Mouse (Mus musculus) MEL (cell line): ENCODE results near the gene Spire2.

Experiments
- CTCF ChIP-seq, 3 experiments: IDR thresholded peaks in 2 of 3; conservative IDR thresholded peaks in 1 of 3; 2 replicates each; pipeline ENCODE4 v1.5.1; 2011 to 2012; ENCODE audit warnings: low read length in 3 of 3, low read depth in 2 of 3, mild to moderate bottlenecking in 2 of 3, improper control_type of control experiment in 1 of 3, inconsistent platforms in 1 of 3, mixed read lengths in 1 of 3, moderate library complexity in 1 of 3; ENCODE audit not compliant: control insufficient read depth in 1 of 3, insufficient read depth in 1 of 3, poor library complexity in 1 of 3, severe bottlenecking in 1 of 3
- ELF1 ChIP-seq: IDR thresholded peaks from 2 replicates; pipeline ENCODE4 v1.6.1; 2014; ENCODE audit warnings: low read depth, mild to moderate bottlenecking, inconsistent platforms, low read length, improper control_type of control experiment, moderate library complexity
- EP300 ChIP-seq, 2 experiments: IDR thresholded peaks; 2 replicates each; pipeline ENCODE4 v1.6.1; 2011; ENCODE audit warnings: improper control_type of control experiment in 2 of 2, low read length in 2 of 2, low read depth in 1 of 2, mild to moderate bottlenecking in 1 of 2
- ETS1 ChIP-seq: IDR thresholded peaks from 2 replicates; pipeline ENCODE4 v1.6.1; 2012; ENCODE audit warnings: low read depth, mild to moderate bottlenecking, inconsistent platforms, low read length, improper control_type of control experiment, moderate library complexity
- HCFC1 ChIP-seq: IDR thresholded peaks from 2 replicates; pipeline ENCODE4 v1.6.1; 2012; ENCODE audit warnings: low read depth, mild to moderate bottlenecking, inconsistent platforms, low read length, improper control_type of control experiment, moderate library complexity
- MAFK ChIP-seq: IDR thresholded peaks from 2 replicates; pipeline ENCODE4 v1.6.1; 2011; ENCODE audit warnings: low read depth, mild to moderate bottlenecking, low read length, improper control_type of control experiment, borderline replicate concordance
- MAX ChIP-seq: IDR thresholded peaks from 2 replicates; pipeline ENCODE4 v1.6.1; 2011; ENCODE audit warnings: low read length, improper control_type of control experiment
- MXI1 ChIP-seq: IDR thresholded peaks from 2 replicates; pipeline ENCODE4 v1.6.1; 2011; ENCODE audit warnings: mild to moderate bottlenecking, low read depth, low read length, improper control_type of control experiment
- POLR2A ChIP-seq, 2 experiments: IDR thresholded peaks; 2 replicates each; pipeline ENCODE4 v1.6.1; 2011 to 2012; ENCODE audit warnings: low read length in 2 of 2, mild to moderate bottlenecking in 2 of 2, control low read depth in 1 of 2, improper control_type of control experiment in 1 of 2, low read depth in 1 of 2, moderate library complexity in 1 of 2; ENCODE audit not compliant: control insufficient read depth in 1 of 2, insufficient read depth in 1 of 2, poor library complexity in 1 of 2
- TAL1 ChIP-seq: IDR thresholded peaks from 2 replicates; pipeline ENCODE4 v1.6.1; 2012; ENCODE audit warnings: mild to moderate bottlenecking, inconsistent platforms, low read length, moderate library complexity, mixed read lengths
- TCF12 ChIP-seq: IDR thresholded peaks from 2 replicates; pipeline ENCODE4 v1.6.1; 2014; ENCODE audit warnings: low read depth, mild to moderate bottlenecking, inconsistent platforms, low read length, improper control_type of control experiment, moderate library complexity
- UBTF ChIP-seq: IDR thresholded peaks from 2 replicates; pipeline ENCODE4 v1.6.1; 2012; ENCODE audit warnings: low read depth, mild to moderate bottlenecking, inconsistent platforms, low read length, improper control_type of control experiment, moderate library complexity, borderline replicate concordance; ENCODE audit not compliant: insufficient read depth
- USF1 ChIP-seq: IDR thresholded peaks from 2 replicates; pipeline ENCODE4 v1.6.1; 2014; ENCODE audit warnings: low read depth, mild to moderate bottlenecking, inconsistent platforms, low read length, improper control_type of control experiment, moderate library complexity

DNA sequence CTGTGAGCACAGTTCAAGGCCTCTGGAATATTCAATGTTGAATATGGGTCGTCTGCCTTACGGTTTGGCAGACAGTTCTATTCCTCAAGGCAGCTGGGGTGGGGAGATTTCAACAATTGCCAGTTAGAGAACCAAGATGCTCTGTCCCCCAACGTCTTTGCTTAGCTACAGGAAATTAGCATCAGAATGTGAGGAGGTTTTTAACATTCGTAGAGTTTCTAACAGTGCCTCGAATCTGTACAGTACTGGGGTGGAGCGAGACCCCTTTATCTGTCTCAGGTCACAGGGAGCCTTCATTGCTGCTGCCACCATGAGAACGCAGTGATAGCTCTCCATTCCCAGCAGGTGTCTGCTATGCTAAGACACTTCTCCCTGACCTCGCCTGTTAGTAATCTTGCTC, 43.6 kb downstream of the Spire2 start:
- no peak for TF ChIP-seq MAFK
- TF ChIP-seq CTCF (IDR thresholded peaks at IDR 0.05 in 2 of 3, conservative IDR thresholded peaks at IDR 0.05 in 1 of 3; ENCODE audit: control insufficient read depth in 1 of 3, insufficient read depth in 1 of 3, low read depth in 2 of 3, low read length in 3 of 3, poor library complexity in 1 of 3, severe bottlenecking in 1 of 3) = no peak
- no peak for TF ChIP-seq UBTF
- TF ChIP-seq POLR2A (IDR thresholded peaks at IDR 0.05; ENCODE audit: control insufficient read depth in 1 of 2, insufficient read depth in 1 of 2, low read depth in 1 of 2, low read length in 2 of 2, poor library complexity in 1 of 2) = no peak
- TF ChIP-seq USF1 = no peak
- no peak for TF ChIP-seq TCF12
- TF ChIP-seq ETS1 = no peak
- TF ChIP-seq TAL1 = no peak
- no peak for TF ChIP-seq ELF1
- TF ChIP-seq EP300 (IDR thresholded peaks at IDR 0.05; ENCODE audit: low read depth in 1 of 2, low read length in 2 of 2) = no peak
- no peak for TF ChIP-seq HCFC1
- TF ChIP-seq MAX = no peak
- no peak for TF ChIP-seq MXI1
